Mouse (Mus musculus): ENCODE data around the gene Slc28a3. TPM values are rescaled to one million over a fixed set of nuclear protein-coding genes. Genes with fewer than 3 reads are reported as not detected.
A peak's percentile ranks its signal among the peaks of the same experiment; 100 is the strongest.

The Slc28a3 gene
- polyA plus RNA-seq, 1 experiment from 2014 or later = 0.05 TPM

DNA sequence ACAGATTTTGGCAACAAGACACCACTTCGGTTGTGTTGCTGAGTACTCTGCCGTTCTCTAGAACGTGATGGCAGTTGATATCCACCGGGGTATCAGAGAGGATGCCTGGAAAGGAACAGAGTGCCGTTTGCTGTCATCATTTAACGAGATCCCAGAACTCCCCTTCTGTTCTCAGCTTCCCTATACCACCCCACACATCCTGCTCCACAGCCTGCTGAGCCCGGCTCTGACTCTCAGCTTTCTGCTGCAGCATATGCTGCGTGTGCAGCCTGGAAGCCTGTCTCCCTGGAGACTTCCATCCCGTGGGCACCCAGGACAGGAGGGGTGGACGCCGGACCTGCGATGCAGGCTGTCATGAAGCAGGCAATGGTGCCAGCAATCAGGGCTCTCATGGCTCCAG is 52.5 kb downstream of the Slc28a3 start:
- 78% methylated on average over 12 of the region's 12 CpGs for WGBS
- H3K27me3 ChIP-seq = no peaks in the 10 kb centered on the region
- no peak for ATAC-seq (ENCODE audit: insufficient number of reproducible peaks, insufficient read depth, low FRiP score, low TSS enrichment)

GRCm38 (mm10) chr13:58556018-58556417 is 54.7 kb downstream of the Slc28a3 start:
- no peak for ATAC-seq (ENCODE audit: insufficient number of reproducible peaks, insufficient read depth, low FRiP score, low TSS enrichment)
- Histone ChIP-seq H3K9ac (no peak overlapping the region), H3K4me3 (no peak overlapping the region), H3K27me3 (no peaks in the 10 kb centered on the region), H3K9me3 (no peaks in the 10 kb centered on the region), H3K4me1 (0 out of 2 replicates have a peak, but pooled peaks cover 2% of the 10 kb centered on the region), H3K4me2 (replicated peaks) (no peak overlapping the region), H3K36me3 (no peaks in the 10 kb centered on the region), H3K27ac (no peak overlapping the region)
- 72% methylated on average over 1 of the region's 1 CpGs for WGBS

More for the DNA sequence above, 52.5 kb downstream of the Slc28a3 start:
- no peak overlapping the region for H3K27ac ChIP-seq
- H3K36me3 ChIP-seq = no peaks in the 10 kb centered on the region
- H3K4me2 ChIP-seq (replicated peaks) = no peak overlapping the region
- H3K9ac ChIP-seq = no peak overlapping the region
- H3K9me3 ChIP-seq = no peaks in the 10 kb centered on the region
- no peak overlapping the region for H3K4me3 ChIP-seq
- 0 out of 2 replicates have a peak, but pooled peaks cover 2% of the 10 kb centered on the region for H3K4me1 ChIP-seq

- no peak overlapping the region for H3K4me2 ChIP-seq (replicated peaks)
- 45% methylated on average over 5 of the region's 5 CpGs for whole genome bisulfite sequencing
- no peaks in the 10 kb centered on the region for H3K36me3 ChIP-seq
- no peak overlapping the region for H3K27ac ChIP-seq
- H3K9ac ChIP-seq = no peak overlapping the region
- no peaks in the 10 kb centered on the region for H3K9me3 ChIP-seq
- H3K27me3 ChIP-seq = no peaks in the 10 kb centered on the region
- 0 out of 2 replicates have a peak, but pooled peaks cover 2% of the 10 kb centered on the region for H3K4me1 ChIP-seq
- no peak for ATAC-seq (ENCODE audit: insufficient number of reproducible peaks, insufficient read depth, low FRiP score, low TSS enrichment)
- no peak overlapping the region for H3K4me3 ChIP-seq
Observed at GRCm38 (mm10) chr13:58555561-58555960, 55.1 kb downstream of the Slc28a3 start.

- H3K27ac ChIP-seq = no peak overlapping the region
- no peaks in the 10 kb centered on the region for H3K9me3 ChIP-seq
- H3K4me3 ChIP-seq = no peak overlapping the region
- WGBS = 74% methylated on average over 4 of the region's 4 CpGs
- no peak overlapping the region for H3K9ac ChIP-seq
- H3K4me1 ChIP-seq = 0 out of 2 replicates have a peak, but pooled peaks cover 2% of the 10 kb centered on the region
- no peak overlapping the region for H3K4me2 ChIP-seq (replicated peaks)
- no peak for ATAC-seq (ENCODE audit: insufficient number of reproducible peaks, insufficient read depth, low FRiP score, low TSS enrichment)
- H3K36me3 ChIP-seq = no peaks in the 10 kb centered on the region
- no peaks in the 10 kb centered on the region for H3K27me3 ChIP-seq
Observed at GRCm38 (mm10) chr13:58551924-58552323, 58.8 kb downstream of the Slc28a3 start.

DNA sequence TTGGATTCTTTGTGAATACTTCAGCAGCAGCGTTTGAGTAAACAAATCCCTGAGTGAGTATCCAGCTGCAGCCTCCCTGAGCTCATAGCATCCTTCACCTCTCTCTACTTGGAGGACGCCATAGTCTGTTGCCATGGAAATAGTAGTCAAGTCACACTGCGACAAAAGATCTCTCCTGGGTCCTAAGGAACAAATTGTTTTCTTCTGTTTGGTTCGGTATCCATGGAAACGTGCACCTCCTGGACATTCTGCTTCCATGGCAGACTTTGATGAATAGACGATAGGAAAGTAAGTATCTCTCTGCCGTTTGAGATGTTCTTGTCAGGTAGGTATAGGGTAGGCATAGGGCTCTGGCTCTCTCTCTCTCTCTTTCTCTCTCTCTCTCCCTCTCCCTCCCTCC is 63.1 kb downstream of the Slc28a3 start:
- Histone ChIP-seq H3K27ac (no peak overlapping the region), H3K4me3 (no peak overlapping the region), H3K9me3 (no peaks in the 10 kb centered on the region), H3K4me2 (replicated peaks) (no peak overlapping the region), H3K27me3 (no peaks in the 10 kb centered on the region; the same call in 1 of the 2 replicates), H3K36me3 (no peaks in the 10 kb centered on the region), H3K9ac (no peak overlapping the region), H3K4me1 (peaks cover 4% of the 10 kb centered on the region; the same call in 1 of the 2 replicates)
- WGBS = 30% methylated on average over 7 of the region's 7 CpGs
- peak; percentile 57; the same call in 1 of the 2 replicates for ATAC-seq (ENCODE audit: insufficient number of reproducible peaks, insufficient read depth, low FRiP score, low TSS enrichment)

- Histone ChIP-seq H3K27ac (no peak overlapping the region), H3K4me3 (no peak overlapping the region), H3K4me1 (peaks cover 4% of the 10 kb centered on the region; the same call in 1 of the 2 replicates), H3K9ac (no peak overlapping the region), H3K4me2 (replicated peaks) (no peak overlapping the region), H3K36me3 (no peaks in the 10 kb centered on the region), H3K27me3 (no peaks in the 10 kb centered on the region; the same call in 1 of the 2 replicates), H3K9me3 (no peaks in the 10 kb centered on the region)
- no peak for ATAC-seq (ENCODE audit: insufficient number of reproducible peaks, insufficient read depth, low FRiP score, low TSS enrichment)
- WGBS = 60% methylated on average over 12 of the region's 12 CpGs
Observed at GRCm38 (mm10) chr13:58543688-58544408, 66.8 kb downstream of the Slc28a3 start.

- Histone ChIP-seq H3K9ac (no peak overlapping the region), H3K27me3 (no peaks in the 10 kb centered on the region; the same call in 1 of the 2 replicates), H3K27ac (no peak overlapping the region), H3K4me1 (peaks cover 4% of the 10 kb centered on the region; the same call in 1 of the 2 replicates), H3K36me3 (no peaks in the 10 kb centered on the region), H3K4me3 (no peak overlapping the region), H3K4me2 (replicated peaks) (no peak overlapping the region), H3K9me3 (no peaks in the 10 kb centered on the region)
- 40% methylated on average over 7 of the region's 7 CpGs for WGBS
- ATAC-seq (ENCODE audit: insufficient number of reproducible peaks, insufficient read depth, low FRiP score, low TSS enrichment) = no peak
Observed at GRCm38 (mm10) chr13:58543066-58543465, 67.6 kb downstream of the Slc28a3 start.

- H3K4me2 ChIP-seq (replicated peaks) = no peak overlapping the region
- H3K27me3 ChIP-seq = no peaks in the 10 kb centered on the region; the same call in 1 of the 2 replicates
- 84% methylated on average over 10 of the region's 10 CpGs for WGBS
- no peak overlapping the region for H3K27ac ChIP-seq
- no peak for ATAC-seq (ENCODE audit: insufficient number of reproducible peaks, insufficient read depth, low FRiP score, low TSS enrichment)
- H3K9ac ChIP-seq = no peak overlapping the region
- no peaks in the 10 kb centered on the region for H3K9me3 ChIP-seq
- H3K4me3 ChIP-seq = no peak overlapping the region
- no peaks in the 10 kb centered on the region for H3K36me3 ChIP-seq
- H3K4me1 ChIP-seq = peaks cover 4% of the 10 kb centered on the region; the same call in 1 of the 2 replicates
Observed at GRCm38 (mm10) chr13:58542601-58543041, 68.1 kb downstream of the Slc28a3 start.

DNA sequence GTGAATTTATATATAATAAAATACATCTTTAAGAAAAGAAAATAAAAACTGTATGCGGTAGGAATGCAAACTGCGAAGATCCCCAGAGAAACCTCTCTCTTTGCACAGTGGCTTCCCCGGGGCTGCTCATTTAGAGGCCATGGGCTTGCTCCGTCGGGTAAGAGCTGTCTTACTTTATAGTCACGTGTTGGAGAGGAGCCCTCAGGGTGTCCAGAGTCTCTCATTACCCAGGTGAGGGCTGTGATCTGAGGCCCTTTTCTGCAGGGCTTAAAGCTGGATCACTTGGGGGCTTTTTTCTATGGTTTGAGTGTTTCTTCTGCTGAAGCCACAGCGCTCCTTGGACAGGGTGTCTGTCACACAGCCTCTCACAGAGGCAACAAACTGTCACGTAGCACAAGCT is 68.5 kb downstream of the Slc28a3 start:
- Histone ChIP-seq H3K4me3 (no peak overlapping the region), H3K27me3 (no peaks in the 10 kb centered on the region; the same call in 1 of the 2 replicates), H3K9me3 (no peaks in the 10 kb centered on the region), H3K4me1 (peaks cover 4% of the 10 kb centered on the region; the same call in 1 of the 2 replicates), H3K4me2 (replicated peaks) (no peak overlapping the region), H3K9ac (no peak overlapping the region; the same call in 1 of the 2 replicates), H3K27ac (no peak overlapping the region), H3K36me3 (no peaks in the 10 kb centered on the region)
- WGBS = 61% methylated on average over 8 of the region's 8 CpGs
- ATAC-seq (ENCODE audit: insufficient number of reproducible peaks, insufficient read depth, low FRiP score, low TSS enrichment) = no peak

DNA sequence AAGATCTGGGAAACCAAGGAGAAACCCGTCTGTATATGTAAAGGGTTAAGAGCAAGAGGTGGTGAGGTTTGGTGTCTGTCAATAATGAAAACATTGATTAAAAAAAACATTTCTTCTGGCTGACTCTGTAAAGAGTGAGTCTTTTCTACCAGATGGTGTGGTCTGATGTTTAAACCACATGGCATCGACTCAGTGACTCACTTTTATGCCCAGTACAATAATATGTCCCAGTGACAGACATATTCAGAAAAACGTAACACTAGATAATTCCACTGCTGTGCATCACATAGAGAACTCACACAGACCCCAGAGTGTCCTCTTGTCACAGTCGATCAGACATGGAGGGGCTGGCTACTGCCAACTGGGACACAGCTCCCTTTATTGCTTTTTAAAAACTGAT is 69.1 kb downstream of the Slc28a3 start:
- 74% methylated on average over 4 of the region's 4 CpGs for WGBS
- Histone ChIP-seq H3K27me3 (no peaks in the 10 kb centered on the region; the same call in 1 of the 2 replicates), H3K9me3 (no peaks in the 10 kb centered on the region), H3K9ac (no peak overlapping the region), H3K4me3 (no peak overlapping the region), H3K27ac (no peak overlapping the region), H3K36me3 (no peaks in the 10 kb centered on the region), H3K4me2 (replicated peaks) (no peak overlapping the region), H3K4me1 (peaks cover 4% of the 10 kb centered on the region; the same call in 1 of the 2 replicates)
- no peak for ATAC-seq (ENCODE audit: insufficient number of reproducible peaks, insufficient read depth, low FRiP score, low TSS enrichment)

DNA sequence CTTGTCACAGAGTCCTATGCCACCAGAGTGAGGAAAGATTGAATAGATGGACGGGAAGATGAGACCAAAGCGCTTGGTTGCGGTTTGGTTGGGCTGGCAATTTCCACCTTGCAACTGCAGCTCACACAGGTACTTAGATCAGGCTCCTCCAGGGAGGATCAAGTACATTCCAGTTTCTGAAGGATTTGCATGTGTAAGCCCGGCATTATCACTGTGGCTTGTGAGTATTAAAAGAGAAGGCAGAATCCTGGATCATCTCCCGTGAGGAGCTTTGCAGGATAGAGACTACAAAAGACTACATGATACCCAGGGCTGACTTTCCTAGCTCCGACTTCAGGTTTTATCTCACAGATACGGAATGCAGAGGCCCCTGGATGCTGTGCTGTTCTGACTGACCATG is 71.7 kb downstream of the Slc28a3 start:
- H3K9ac ChIP-seq = no peak overlapping the region
- H3K27ac ChIP-seq = no peak overlapping the region
- peaks cover under 1% of the 10 kb centered on the region; the same call in 1 of the 2 replicates for H3K4me1 ChIP-seq
- no peak overlapping the region for H3K4me3 ChIP-seq
- no peaks in the 10 kb centered on the region for H3K36me3 ChIP-seq
- H3K27me3 ChIP-seq = no peaks in the 10 kb centered on the region
- H3K9me3 ChIP-seq = no peaks in the 10 kb centered on the region
- H3K4me2 ChIP-seq (replicated peaks) = no peak overlapping the region
- no peak for ATAC-seq (ENCODE audit: insufficient number of reproducible peaks, insufficient read depth, low FRiP score, low TSS enrichment)
- 65% methylated on average over 7 of the region's 7 CpGs for WGBS

- Histone ChIP-seq H3K9me3 (no peaks in the 10 kb centered on the region), H3K4me1 (no peaks in the 10 kb centered on the region), H3K27ac (no peak overlapping the region), H3K4me3 (no peak overlapping the region), H3K36me3 (no peaks in the 10 kb centered on the region), H3K4me2 (replicated peaks) (no peak overlapping the region), H3K27me3 (no peaks in the 10 kb centered on the region), H3K9ac (no peak overlapping the region)
- WGBS = 46% methylated on average over 4 of the region's 4 CpGs
- no peak; the same call in 1 of the 2 replicates for ATAC-seq (ENCODE audit: insufficient number of reproducible peaks, insufficient read depth, low FRiP score, low TSS enrichment)
Observed at GRCm38 (mm10) chr13:58538366-58538765, 72.3 kb downstream of the Slc28a3 start.

All from embryonic facial prominence, embryonic 12.5 days (tissue).